Mouse (Mus musculus) kidney, embryonic 15.5 days (tissue): ENCODE measurements around the gene Sos2. TPM values are rescaled to one million over a fixed set of nuclear protein-coding genes. Genes with fewer than 3 reads are reported as not detected.

Experiments used
- ATAC-seq: fragments of 200-750 bp; cut with Nextera tagmentation; replicated peaks from 2 replicates; pipeline ENCODE4 v1.8.0; 2017; ENCODE audit warnings: moderate TSS enrichment; ENCODE audit not compliant: low FRiP score
- H3K27ac ChIP-seq: fragments of 300-500 bp; sonication (generic); 2 replicates; pipeline ENCODE4 v1.5.1; 2015; ENCODE audit warnings: mild to moderate bottlenecking, inconsistent platforms
- H3K27me3 ChIP-seq: fragments of 300-500 bp; sonication (generic); 2 replicates; pipeline ENCODE4 v1.6.1; 2015; ENCODE audit warnings: inconsistent platforms
- H3K36me3 ChIP-seq: fragments of 300-500 bp; sonication (generic); 2 replicates; pipeline ENCODE4 v1.6.1; 2015; ENCODE audit warnings: inconsistent platforms
- H3K4me1 ChIP-seq: fragments of 300-500 bp; sonication (generic); 2 replicates; pipeline ENCODE4 v1.6.1; 2015; ENCODE audit warnings: inconsistent platforms
- H3K4me2 ChIP-seq: fragments of 300-500 bp; sonication (generic); 2 replicates; pipeline ENCODE4 v1.6.1; 2015; ENCODE audit warnings: moderate library complexity, mild to moderate bottlenecking, inconsistent platforms
- H3K4me3 ChIP-seq: fragments of 300-500 bp; sonication (generic); replicated peaks from 2 replicates; pipeline ENCODE4 v1.5.1; 2015; ENCODE audit warnings: mild to moderate bottlenecking, inconsistent platforms
- H3K9ac ChIP-seq: fragments of 300-500 bp; sonication (generic); 2 replicates; pipeline ENCODE4 v1.6.1; 2015; ENCODE audit warnings: mild to moderate bottlenecking, inconsistent platforms
- H3K9me3 ChIP-seq: fragments of 300-500 bp; sonication (generic); replicated peaks from 2 replicates; pipeline ENCODE4 v1.6.1; 2016; ENCODE audit warnings: inconsistent platforms
- WGBS: fragments of 180-500 bp; shearing (Covaris S2); methylation state at CpG from one replicate; pipeline ENCODE4 v1.1.7; 2015; ENCODE audit warnings: mixed read lengths; 5-methylcytosine and 5-hydroxymethylcytosine counted together
- polyA plus RNA-seq: library from polyadenylated mRNA; unstranded; fragments of >200 nt; fragmentation: Nextera tagmentation; extraction: Ambion mirVana; gene quantifications from 2 replicates; pipeline ENCODE4 v1.2.1, GENCODE M21; 2015

The Sos2 gene
- 8.7 and 9.1 TPM in 2 replicates for polyA plus RNA-seq

DNA sequence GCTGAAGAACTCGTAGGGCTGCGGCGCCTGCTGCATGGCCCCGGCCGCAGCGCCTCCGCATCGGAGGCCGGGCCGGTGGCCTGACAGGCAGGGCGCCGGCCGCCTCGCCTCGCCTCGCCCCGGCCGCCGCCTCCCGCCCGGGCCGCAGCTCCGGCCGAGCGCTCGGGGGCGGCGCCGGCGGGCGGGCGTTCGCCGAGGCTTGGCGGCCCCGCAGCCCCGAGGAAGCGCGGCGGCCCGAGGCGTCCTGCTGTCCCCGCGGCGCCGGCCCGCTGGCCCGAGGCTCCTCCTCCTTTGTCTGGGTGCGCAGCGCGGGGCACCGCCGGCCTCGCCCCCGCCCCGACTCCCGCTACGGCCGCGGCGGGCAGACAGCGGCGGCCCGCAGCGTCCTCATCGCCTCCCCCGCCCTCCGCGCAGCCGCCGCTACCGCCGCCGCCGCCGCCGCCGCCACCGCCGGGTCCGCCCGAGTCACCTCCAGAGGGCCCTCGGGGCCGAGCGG is at the start of gene Sos2:
Gene Sos2 (minus strand): TSS at position 287 of the 496 bp plus-strand sequence.
- WGBS: under 1% methylated on average over 46 of the region's 85 CpGs
- ATAC-seq: peak; percentile 87

DNA sequence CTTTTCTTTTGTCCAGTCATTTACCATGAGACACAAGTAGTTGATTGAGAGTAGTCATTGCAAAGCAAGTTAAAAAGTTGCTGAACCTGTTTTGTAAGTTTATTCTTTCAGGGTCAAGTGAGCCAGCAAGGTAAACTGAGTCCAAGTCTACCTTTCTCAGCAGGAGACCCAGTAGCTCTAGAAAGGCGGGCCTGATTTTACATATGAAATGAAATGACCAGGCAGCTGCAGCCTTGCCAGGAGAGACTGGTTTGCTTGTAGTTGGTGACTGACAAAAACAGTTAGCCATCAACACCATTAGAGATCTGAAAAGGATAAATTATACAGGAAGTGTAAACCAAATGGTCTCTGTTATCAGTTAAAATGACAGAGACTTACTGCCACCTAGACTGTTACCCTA is 48.7 kb upstream of the Sos2 start:
- Histone ChIP-seq H3K4me1 (peaks cover 4% of the 10 kb centered on the region), H3K9me3 (no peaks in the 10 kb centered on the region), H3K27ac (no peak overlapping the region), H3K4me2 (no peak overlapping the region), H3K9ac (no peak overlapping the region), H3K36me3 (no peaks in the 10 kb centered on the region), H3K27me3 (no peaks in the 10 kb centered on the region), H3K4me3 (no peak overlapping the region)
- WGBS: 86% methylated on average over 1 of the region's 1 CpGs
- ATAC-seq: no peak

More for the DNA sequence above, at the start of gene Sos2:
- no peaks in the 10 kb centered on the region for H3K27me3 ChIP-seq
- H3K36me3 ChIP-seq: no peaks in the 10 kb centered on the region
- H3K9ac ChIP-seq: peak within 1 kb of the TSS; percentile 89
- peak within 1 kb of the TSS; percentile 82 for H3K4me3 ChIP-seq
- H3K4me2 ChIP-seq: peak within 1 kb of the TSS; percentile 75
- H3K27ac ChIP-seq: peak within 1 kb of the TSS; percentile 91
- peaks cover 15% of the 10 kb centered on the region for H3K4me1 ChIP-seq
- H3K9me3 ChIP-seq: no peaks in the 10 kb centered on the region

- no peaks in the 10 kb centered on the region for H3K27me3 ChIP-seq
- 93% methylated on average over 1 of the region's 1 CpGs for WGBS
- H3K4me3 ChIP-seq: no peak overlapping the region
- H3K4me1 ChIP-seq: peaks cover 8% of the 10 kb centered on the region
- H3K4me2 ChIP-seq: no peak overlapping the region
- ATAC-seq: no peak
- no peak overlapping the region for H3K9ac ChIP-seq
- no peak overlapping the region for H3K27ac ChIP-seq
- H3K36me3 ChIP-seq: no peaks in the 10 kb centered on the region
- no peaks in the 10 kb centered on the region for H3K9me3 ChIP-seq
Measured at GRCm38 (mm10) chr12:69729246-69729645, 47.6 kb upstream of the Sos2 start.

DNA sequence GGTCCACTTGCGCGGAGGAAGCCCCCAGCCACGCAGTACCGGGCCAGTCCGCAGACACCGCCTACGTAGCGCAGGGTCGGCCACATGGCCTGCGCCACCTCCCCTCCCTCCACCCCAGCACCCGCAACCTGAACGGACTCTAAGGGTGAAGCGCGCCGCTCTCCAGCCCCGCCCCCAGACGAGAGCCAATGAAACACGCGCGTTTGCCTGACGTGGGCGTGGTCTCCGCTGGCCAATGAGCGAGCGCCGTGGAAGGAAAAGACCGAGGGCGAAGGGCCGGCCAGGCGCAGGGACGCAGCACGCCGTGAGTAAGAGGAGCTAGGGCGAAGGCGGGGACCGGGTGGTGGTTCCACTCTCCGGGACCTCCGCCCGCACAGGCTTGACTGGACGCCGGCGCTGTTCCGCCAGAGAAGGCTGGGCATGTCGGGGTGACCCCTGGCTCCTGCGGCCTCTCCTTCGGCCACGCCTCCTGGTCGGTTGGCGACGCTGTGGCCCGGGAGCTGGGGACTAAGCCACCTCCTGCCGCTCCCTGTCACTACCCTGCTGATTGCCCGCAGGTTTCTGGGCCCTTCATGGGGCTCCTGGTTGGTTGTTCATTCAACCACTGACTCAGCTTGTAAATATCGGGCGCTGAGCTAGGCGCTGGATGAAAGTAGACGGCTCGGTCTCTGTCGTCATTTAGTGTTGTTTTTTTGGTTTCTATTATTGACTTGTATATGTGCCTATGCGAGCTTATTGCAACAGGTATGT is 43.2 kb upstream of the Sos2 start, which contains the start of the genes L2hgdh and Atp5s:
Gene L2hgdh (minus strand): TSS at position 163 of the 750 bp plus-strand sequence.
Gene Atp5s (plus strand): TSS at position 240 of the 750 bp plus-strand sequence.
- Histone ChIP-seq H3K36me3 (peaks cover 15% of the 10 kb centered on the region), H3K9me3 (no peaks in the 10 kb centered on the region), H3K4me3 (peak within 1 kb of the TSS; percentile 88), H3K4me2 (peak within 1 kb of the TSS; percentile 88), H3K9ac (peak within 1 kb of the TSS; percentile 63), H3K4me1 (peaks cover 18% of the 10 kb centered on the region), H3K27ac (peak within 1 kb of the TSS; percentile 97), H3K27me3 (no peaks in the 10 kb centered on the region)
- under 1% methylated on average over 60 of the region's 60 CpGs for WGBS
- peak; percentile 97 for ATAC-seq

- peak overlapping the region; percentile 97; the same call in 1 of the 2 replicates for H3K27ac ChIP-seq
- peaks cover 18% of the 10 kb centered on the region for H3K4me1 ChIP-seq
- peak overlapping the region; percentile 88 for H3K4me2 ChIP-seq
- under 1% methylated on average over 24 of the region's 24 CpGs for WGBS
- H3K4me3 ChIP-seq: peak overlapping the region; percentile 88
- peak; percentile 1; the same call in 1 of the 2 replicates for ATAC-seq
- peaks cover 23% of the 10 kb centered on the region for H3K36me3 ChIP-seq
- peak overlapping the region; percentile 63 for H3K9ac ChIP-seq
- peaks cover 6% of the 10 kb centered on the region for H3K9me3 ChIP-seq
- H3K27me3 ChIP-seq: no peaks in the 10 kb centered on the region
Measured at GRCm38 (mm10) chr12:69724018-69724710, 42.5 kb upstream of the Sos2 start.

DNA sequence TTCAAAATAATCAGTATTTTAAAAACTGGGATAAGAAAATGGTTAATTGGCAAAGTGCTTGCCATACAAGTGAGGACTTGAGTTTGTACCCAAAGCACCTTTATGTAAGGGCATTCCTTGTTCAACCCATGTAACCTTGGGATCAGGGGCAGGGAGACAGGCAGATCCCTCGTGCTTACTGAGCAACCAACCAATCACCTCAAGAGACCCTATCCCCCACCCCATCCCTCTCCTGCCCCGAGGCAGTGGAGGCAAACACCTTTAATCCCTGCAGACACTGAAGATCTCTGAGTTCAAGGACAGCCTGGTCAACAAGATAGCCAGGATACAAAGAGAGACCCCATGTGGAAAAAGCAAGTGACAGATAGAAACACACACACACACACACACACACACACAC is 41.7 kb upstream of the Sos2 start:
- H3K27ac ChIP-seq: no peak overlapping the region
- H3K4me2 ChIP-seq: peak overlapping the region; percentile 88
- peak overlapping the region; percentile 88 for H3K4me3 ChIP-seq
- peaks cover 18% of the 10 kb centered on the region for H3K4me1 ChIP-seq
- no peaks in the 10 kb centered on the region for H3K27me3 ChIP-seq
- H3K9me3 ChIP-seq: peaks cover 11% of the 10 kb centered on the region
- WGBS: 56% methylated on average over 2 of the region's 2 CpGs
- no peak for ATAC-seq
- no peak overlapping the region for H3K9ac ChIP-seq
- H3K36me3 ChIP-seq: peaks cover 30% of the 10 kb centered on the region

DNA sequence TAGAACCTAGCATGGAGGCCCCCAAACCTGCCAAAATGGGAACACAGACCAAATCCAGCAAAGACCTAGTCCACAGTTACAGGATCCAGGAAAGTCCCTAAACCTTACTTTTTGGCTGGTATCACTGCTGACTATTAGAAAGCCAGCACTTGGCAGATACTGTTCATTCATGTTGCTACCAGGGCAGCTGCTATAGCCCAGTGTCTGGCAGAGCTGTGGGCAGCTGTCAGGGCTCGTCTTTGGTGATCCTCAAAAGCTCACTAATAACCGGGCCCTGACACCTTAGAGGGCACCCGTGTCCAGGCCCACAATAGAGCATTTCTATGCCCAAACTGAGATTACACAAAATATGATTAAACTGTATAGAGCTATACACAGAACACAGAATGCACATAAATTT is 41.2 kb upstream of the Sos2 start:
- no peak overlapping the region for H3K4me3 ChIP-seq
- 88% methylated on average over 3 of the region's 3 CpGs for WGBS
- H3K4me2 ChIP-seq: no peak overlapping the region
- no peak overlapping the region for H3K27ac ChIP-seq
- no peak for ATAC-seq
- no peak overlapping the region for H3K9ac ChIP-seq
- H3K27me3 ChIP-seq: no peaks in the 10 kb centered on the region
- H3K9me3 ChIP-seq: peaks cover 14% of the 10 kb centered on the region
- peaks cover 36% of the 10 kb centered on the region for H3K36me3 ChIP-seq
- H3K4me1 ChIP-seq: peaks cover 18% of the 10 kb centered on the region

- peaks cover 4% of the 10 kb centered on the region; the same call in 1 of the 2 replicates for H3K9me3 ChIP-seq
- H3K4me2 ChIP-seq: no peak overlapping the region
- no peak for ATAC-seq
- no peak overlapping the region for H3K4me3 ChIP-seq
- H3K27me3 ChIP-seq: no peaks in the 10 kb centered on the region
- no peaks in the 10 kb centered on the region for H3K4me1 ChIP-seq
- peaks cover 31% of the 10 kb centered on the region for H3K36me3 ChIP-seq
- H3K27ac ChIP-seq: no peak overlapping the region
- no peak overlapping the region for H3K9ac ChIP-seq
Measured at GRCm38 (mm10) chr12:69713628-69714027, 32.0 kb upstream of the Sos2 start.

DNA sequence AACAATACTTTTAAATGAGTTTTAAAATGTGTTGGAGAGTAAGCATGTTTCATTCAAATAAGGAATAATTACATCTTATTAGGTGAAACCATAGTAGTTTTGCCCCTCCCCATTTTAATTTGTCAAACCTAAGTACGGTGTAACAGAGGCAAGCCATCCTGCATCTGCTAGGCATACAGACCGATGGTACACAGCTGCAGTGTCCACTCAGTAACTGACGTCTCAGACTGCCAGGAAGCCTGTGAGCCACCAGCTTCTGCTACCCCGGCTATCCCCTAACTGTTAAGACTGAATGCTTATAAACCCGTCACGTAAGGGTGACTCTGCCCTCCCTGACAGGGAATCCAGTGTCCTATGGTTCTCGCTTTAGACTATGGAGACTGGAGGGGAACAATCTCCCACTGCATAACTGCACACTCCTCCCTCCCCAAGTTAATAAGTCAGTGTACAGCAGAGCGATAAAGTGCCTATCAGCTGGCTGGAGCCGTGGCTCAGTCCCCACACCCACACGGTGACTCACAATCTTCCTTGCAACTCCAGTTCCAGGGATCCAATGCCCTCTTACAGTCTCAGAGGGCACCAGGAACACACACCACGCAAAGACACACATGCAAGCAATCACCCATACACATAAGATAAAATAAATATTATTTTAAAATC is 23.3 kb upstream of the Sos2 start:
- ATAC-seq: peak; percentile 87
- Histone ChIP-seq H3K4me2 (no peak overlapping the region), H3K9ac (no peak overlapping the region), H3K4me3 (no peak overlapping the region), H3K9me3 (no peaks in the 10 kb centered on the region), H3K27me3 (no peaks in the 10 kb centered on the region), H3K27ac (peak overlapping the region; percentile 28; the same call in 1 of the 2 replicates), H3K36me3 (peaks cover 15% of the 10 kb centered on the region), H3K4me1 (no peaks in the 10 kb centered on the region)
- WGBS: 69% methylated on average over 11 of the region's 11 CpGs

GRCm38 (mm10) chr12:69698352-69698751 is 16.7 kb upstream of the Sos2 start:
- no peak for ATAC-seq

DNA sequence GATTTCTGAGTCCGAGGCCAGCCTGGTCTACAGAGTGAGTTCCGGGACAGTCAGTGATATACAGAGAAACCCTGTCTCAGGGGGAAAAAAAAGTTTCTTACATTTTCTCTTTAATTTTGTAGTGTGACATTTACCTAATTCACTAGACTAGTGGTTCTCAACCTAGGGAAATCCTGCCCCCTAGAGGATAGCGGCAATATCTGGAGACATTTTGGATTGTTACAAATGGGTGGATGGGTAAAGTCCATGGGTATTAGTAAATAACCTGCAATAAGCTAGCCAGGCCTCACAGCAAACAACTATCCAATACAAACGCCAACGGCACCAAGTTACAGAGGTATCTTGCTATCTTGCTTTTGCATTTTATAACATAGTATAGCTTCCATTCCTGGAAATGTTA is 15.1 kb upstream of the Sos2 start:
- ATAC-seq: no peak
- no peak overlapping the region for H3K4me2 ChIP-seq

More at GRCm38 (mm10) chr12:69698352-69698751, 16.7 kb upstream of the Sos2 start:
- Histone ChIP-seq H3K27ac (no peak overlapping the region), H3K4me3 (no peak overlapping the region), H3K36me3 (peaks cover 23% of the 10 kb centered on the region), H3K4me1 (no peaks in the 10 kb centered on the region), H3K9ac (no peak overlapping the region), H3K9me3 (no peaks in the 10 kb centered on the region), H3K4me2 (no peak overlapping the region), H3K27me3 (no peaks in the 10 kb centered on the region)
- 83% methylated on average over 6 of the region's 6 CpGs for WGBS

More for the DNA sequence above, 15.1 kb upstream of the Sos2 start:
- Histone ChIP-seq H3K36me3 (peaks cover 21% of the 10 kb centered on the region), H3K27ac (no peak overlapping the region), H3K4me3 (no peak overlapping the region), H3K9ac (no peak overlapping the region), H3K27me3 (no peaks in the 10 kb centered on the region), H3K4me1 (no peaks in the 10 kb centered on the region), H3K9me3 (no peaks in the 10 kb centered on the region)
- WGBS: 80% methylated on average over 5 of the region's 5 CpGs
